Mouse (Mus musculus) thymus, postnatal 36 days (tissue): Measurements from ENCODE around the gene Ccpg1.
A peak's percentile ranks its signal among the peaks of the same experiment; 100 is the strongest.

Source experiments
- DNase-seq, 2 experiments: peaks; one replicate each; pipeline ENCODE4 v3.0.0; 2022; ENCODE audit warnings: mixed read lengths in 2 of 2

Ccpg1 gene

GRCm38 (mm10) chr9:72985250-72986220 is at the start of gene Ccpg1, which contains the start of gene Ccpg1os:
Ccpg1 (plus strand) TSS chr9:72985429.
Ccpg1os (minus strand) TSS chr9:72985382.
- peak; percentile 95 to 99 for DNase-seq

- no peak for DNase-seq
Measured at GRCm38 (mm10) chr9:72936301-72936700, 48.9 kb upstream of the Ccpg1 start.

- peak in 1 of 2 experiments; percentile 7 for DNase-seq
Measured at GRCm38 (mm10) chr9:72943424-72943823, 41.8 kb upstream of the Ccpg1 start.

GRCm38 (mm10) chr9:72944286-72944685 is 40.9 kb upstream of the Ccpg1 start:
- DNase-seq, result no peak

- DNase-seq, result no peak
Measured at GRCm38 (mm10) chr9:72947010-72947409, 38.2 kb upstream of the Ccpg1 start.

- no peak for DNase-seq
Measured at GRCm38 (mm10) chr9:72949572-72949971, 35.7 kb upstream of the Ccpg1 start.

GRCm38 (mm10) chr9:72954746-72955145 is 30.5 kb upstream of the Ccpg1 start:
- DNase-seq, result peak; percentile 24 to 38

GRCm38 (mm10) chr9:72955546-72955945 is 29.7 kb upstream of the Ccpg1 start:
- peak; percentile 54 to 59 for DNase-seq

- peak; percentile 73 to 84 for DNase-seq
Measured at GRCm38 (mm10) chr9:72958521-72959450, 26.4 kb upstream of the Ccpg1 start, which contains the start of the genes Dyx1c1 and Gm44503. Dyx1c1 (plus strand) TSS chr9:72958785. Gm44503 (plus strand) TSS chr9:72958852.

- DNase-seq, result peak; percentile 5 to 18
Measured at GRCm38 (mm10) chr9:72961346-72961745, 23.9 kb upstream of the Ccpg1 start.

- peak; percentile 75 to 77 for DNase-seq
Measured at GRCm38 (mm10) chr9:72961959-72962358, 23.3 kb upstream of the Ccpg1 start.

GRCm38 (mm10) chr9:72968349-72969061 is 16.7 kb upstream of the Ccpg1 start:
- DNase-seq, result peak; percentile 48 to 51

- peak in 1 of 2 experiments; percentile 35 for DNase-seq
Measured at GRCm38 (mm10) chr9:72969874-72970273, 15.4 kb upstream of the Ccpg1 start.

GRCm38 (mm10) chr9:72972435-72972834 is 12.8 kb upstream of the Ccpg1 start:
- no peak for DNase-seq

- no peak for DNase-seq
Measured at GRCm38 (mm10) chr9:72972984-72973383, 12.2 kb upstream of the Ccpg1 start.

GRCm38 (mm10) chr9:72974734-72975133 is 10.5 kb upstream of the Ccpg1 start:
- DNase-seq, result no peak

GRCm38 (mm10) chr9:72975242-72975641 is 10.0 kb upstream of the Ccpg1 start:
- DNase-seq, result no peak

- no peak for DNase-seq
Measured at GRCm38 (mm10) chr9:72983066-72983465, 2.2 kb upstream of the Ccpg1 start.

- DNase-seq, result no peak
Measured at GRCm38 (mm10) chr9:72987703-72988102, 2.5 kb downstream of the Ccpg1 start.

GRCm38 (mm10) chr9:72988706-72989105 is 3.5 kb downstream of the Ccpg1 start:
- DNase-seq, result no peak

GRCm38 (mm10) chr9:72991420-72991819 is 6.2 kb downstream of the Ccpg1 start:
- DNase-seq, result no peak

- no peak for DNase-seq
Measured at GRCm38 (mm10) chr9:72992576-72992975, 7.3 kb downstream of the Ccpg1 start.
